ENCODE assay signal across 29 mouse cellular contexts in the genomic region with DNA sequence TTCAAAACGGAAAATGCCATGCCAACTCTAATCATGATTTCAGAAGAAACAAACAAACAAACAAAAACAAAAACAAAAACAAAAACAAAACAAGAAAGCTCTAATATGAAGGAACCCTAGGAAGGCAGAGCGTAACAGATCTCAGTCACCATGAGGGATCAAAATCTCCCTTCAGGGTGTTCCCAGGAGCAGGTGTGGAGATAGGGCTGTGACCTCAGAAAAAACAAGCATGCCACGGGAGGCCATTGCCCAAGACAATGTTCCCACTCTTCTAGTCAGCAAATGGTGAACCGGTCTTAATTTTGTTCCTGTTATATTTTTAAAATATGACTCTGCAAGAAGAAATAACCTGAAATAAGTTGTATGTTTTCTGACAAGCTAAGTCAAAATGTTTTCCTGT.
"Had no signal": no experiment of that assay in that cellular context is flagged by ENCODE, and none has a peak within 500 bp of the region (broad histone marks: within the 10 kb centered on the region; RNA-seq: fewer than 3 reads in every experiment).

No protein-coding gene starts in this region.

- DNase-seq: heart, postnatal 10 days; heart, postnatal 14 days; heart, postnatal 36 days; heart, postnatal 4 days; kidney, adult 11 months; kidney, adult 18-20 months; kidney, adult 2 months; kidney, adult 8-10 months; kidney, adult 9 months; kidney, postnatal 10 days; kidney, postnatal 14 days; kidney, postnatal 25 days; kidney, postnatal 36 days; kidney, postnatal 4 days; layer of hippocampus, adult 9-11 months; layer of hippocampus, postnatal 36 days had no signal

- H3K27me3 ChIP-seq: heart, embryonic 12.5 days; heart, embryonic 13.5 days; heart, embryonic 15.5 days; hindbrain, embryonic 12.5 days; hindbrain, embryonic 13.5 days; hindbrain, embryonic 15.5 days; intestine, embryonic 15.5 days; kidney, embryonic 15.5 days had no signal

- H3K4me3 ChIP-seq: heart, embryonic 10.5 days; heart, embryonic 12.5 days; heart, embryonic 13.5 days; heart, embryonic 15.5 days; hindbrain, embryonic 10.5 days; hindbrain, embryonic 12.5 days; hindbrain, embryonic 13.5 days; hindbrain, embryonic 15.5 days; intestine, embryonic 15.5 days; kidney, embryonic 15.5 days; layer of hippocampus, adult 2 months had no signal

- H3K4me2 ChIP-seq: heart, embryonic 11.5 days; heart, embryonic 12.5 days; heart, embryonic 13.5 days; heart, embryonic 15.5 days; hindbrain, embryonic 12.5 days; hindbrain, embryonic 13.5 days; hindbrain, embryonic 14.5 days; hindbrain, embryonic 15.5 days; intestine, embryonic 15.5 days; kidney, embryonic 15.5 days had no signal

- H3K36me3 ChIP-seq: heart, embryonic 10.5 days; heart, embryonic 12.5 days; heart, embryonic 13.5 days; heart, embryonic 15.5 days; hindbrain, embryonic 10.5 days; hindbrain, embryonic 12.5 days; hindbrain, embryonic 13.5 days; hindbrain, embryonic 15.5 days; intestine, embryonic 15.5 days; kidney, embryonic 15.5 days had no signal
